Mouse (Mus musculus): ENCODE measurements at regions not wholly inside any gene's neighbourhood (a gene's known extent, or its start where the extent isn't known, plus 50 kb on each side); places are given as distances from the start of the nearest gene placed in this dataset.

- intact Hi-C loops (cut with DNase I) = no loop called here
- no peak for DNase-seq (ENCODE audit: low spot score in 2 of 2)
These were observed 61.1 kb downstream of the Rrm2 start for GRCm38 (mm10) chr12:24769156-24769555.

- DNase-seq (ENCODE audit: low spot score in 2 of 2) = no peak
- intact Hi-C loops (cut with DNase I) = no loop called here
These were observed 57.9 kb upstream of the Mboat2 start for GRCm38 (mm10) chr12:24772807-24773206.

GRCm38 (mm10) chr12:24777761-24778160 lies 52.9 kb upstream of the Mboat2 start:
- DNase-seq (ENCODE audit: low spot score in 2 of 2) = no peak
- intact Hi-C loops (cut with DNase I) = loop anchor here (5.0 kb wide), 1 partner anchor 35 kb away; no protein-coding TSS in a partner anchor

GRCm38 (mm10) chr12:24778876-24779275 lies 51.8 kb upstream of the Mboat2 start:
- intact Hi-C loops (cut with DNase I) = loop anchor here (5.0 kb wide), 1 partner anchor 33 kb away; no protein-coding TSS in a partner anchor
- no peak for DNase-seq (ENCODE audit: low spot score in 2 of 2)

- intact Hi-C loops (cut with DNase I) = no loop called here
These were observed 50.1 kb upstream of the Mboat2 start for GRCm38 (mm10) chr12:24780574-24780973.

More at GRCm38 (mm10) chr12:24780574-24780973, 50.1 kb upstream of the Mboat2 start:
- no peak for DNase-seq (ENCODE audit: low spot score in 2 of 2)

Measured in left cerebral cortex, postnatal 14 days (tissue).